Mouse (Mus musculus) intestine, embryonic 14.5 days (tissue): ENCODE data around the gene Creb3l4. TPM values are rescaled to one million over a fixed set of nuclear protein-coding genes. Genes with fewer than 3 reads are reported as not detected.

Experiments
- ATAC-seq: fragments of 200-750 bp; cut with Nextera tagmentation; replicated peaks from 2 replicates; pipeline ENCODE4 v1.8.0; 2017; ENCODE audit warnings: low read depth, moderate number of reproducible peaks, moderate TSS enrichment, moderate library complexity; ENCODE audit not compliant: low FRiP score, low TSS enrichment
- DNase-seq: peaks from one replicate; pipeline ENCODE4 v3.0.0-alpha.2; 2018; ENCODE audit warnings: low spot score
- H3K27ac ChIP-seq: fragments of 300-500 bp; sonication (generic); 2 replicates; pipeline ENCODE4 v1.5.1; 2014; ENCODE audit warnings: low read depth, mild to moderate bottlenecking, control low read depth
- H3K27me3 ChIP-seq: fragments of 300-500 bp; sonication (generic); replicated peaks from 2 replicates; pipeline ENCODE4 v1.6.1; 2014; ENCODE audit warnings: low read length, control low read depth; ENCODE audit not compliant: control insufficient read depth, insufficient read depth
- H3K36me3 ChIP-seq: fragments of 300-500 bp; sonication (generic); 2 replicates; pipeline ENCODE4 v1.6.1; 2014; ENCODE audit warnings: low read length, control low read depth; ENCODE audit not compliant: control insufficient read depth, insufficient read depth
- H3K4me1 ChIP-seq: fragments of 300-500 bp; sonication (generic); replicated peaks from 2 replicates; pipeline ENCODE4 v1.6.1; 2014; ENCODE audit warnings: low read length, control low read depth, mixed read lengths; ENCODE audit not compliant: control insufficient read depth, insufficient read depth
- H3K4me2 ChIP-seq: fragments of 300-500 bp; sonication (generic); 2 replicates; pipeline ENCODE4 v1.6.1; 2014; ENCODE audit warnings: low read length
- H3K4me3 ChIP-seq: fragments of 300-500 bp; sonication (generic); 2 replicates; pipeline ENCODE4 v1.5.1; 2014; ENCODE audit warnings: low read depth, low read length, control low read depth, mixed read lengths
- H3K9ac ChIP-seq: fragments of 300-500 bp; sonication (generic); 2 replicates; pipeline ENCODE4 v1.6.1; 2014; ENCODE audit warnings: mild to moderate bottlenecking, low read length
- H3K9me3 ChIP-seq: fragments of 300-500 bp; sonication (generic); 2 replicates; pipeline ENCODE4 v1.6.1; 2016; ENCODE audit warnings: low read length, control low read depth; ENCODE audit not compliant: control insufficient read depth
- WGBS: fragments of 180-500 bp; shearing (Covaris S2); extraction: QIAGEN DNeasy Blood & Tissue Kit; methylation state at CpG from one replicate; pipeline ENCODE4 v1.1.7; 2014; 5-methylcytosine and 5-hydroxymethylcytosine counted together
- polyA plus RNA-seq: library from polyadenylated mRNA; unstranded; fragments of >200 nt; fragmentation: Nextera tagmentation; extraction: Ambion mirVana; gene quantifications from 2 replicates; pipeline ENCODE4 v1.2.1, GENCODE M21; 2014

Gene Creb3l4
- polyA plus RNA-seq, 1 experiment from 2014 or later: 6.9 TPM

GRCm38 (mm10) chr3:90231075-90231474 is 12.2 kb downstream of the Creb3l4 start:
- no peak for ATAC-seq
- no peaks in the 10 kb centered on the region for H3K27me3 ChIP-seq
- peak overlapping the region; percentile 64 for H3K4me2 ChIP-seq
- peak overlapping the region; percentile 95; the same call in 1 of the 2 replicates for H3K27ac ChIP-seq
- H3K4me3 ChIP-seq: peak overlapping the region; percentile 83
- 0 out of 2 replicates have a peak, but pooled peaks cover 3% of the 10 kb centered on the region for H3K4me1 ChIP-seq
- DNase-seq: no peak
- WGBS: 10% methylated on average over 8 of the region's 8 CpGs
- peaks cover 21% of the 10 kb centered on the region for H3K36me3 ChIP-seq
- no peaks in the 10 kb centered on the region; the same call in 1 of the 2 replicates for H3K9me3 ChIP-seq
- H3K9ac ChIP-seq: peak overlapping the region; percentile 80

DNA sequence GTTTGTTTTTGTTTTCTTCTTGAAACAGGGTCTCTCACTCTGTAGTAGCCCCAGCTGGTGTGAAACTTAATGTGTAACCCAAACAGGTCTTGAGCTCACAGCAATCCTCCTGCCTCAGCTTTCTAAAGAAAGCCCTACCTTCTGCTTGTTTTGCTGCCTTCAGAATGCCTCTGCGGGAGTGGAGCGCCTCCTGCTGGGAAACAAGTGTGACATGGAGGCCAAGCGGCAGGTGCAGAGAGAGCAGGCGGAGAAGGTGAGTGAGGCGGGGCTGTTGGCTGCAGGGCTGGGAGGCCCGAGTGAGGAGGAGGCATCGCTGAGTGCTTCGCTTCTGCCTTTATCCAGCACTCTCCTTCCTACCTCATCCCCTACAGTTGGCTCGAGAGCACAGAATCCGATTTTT is 19.0 kb downstream of the Creb3l4 start:
- Histone ChIP-seq H3K4me1 (peaks cover 13% of the 10 kb centered on the region), H3K4me2 (no peak overlapping the region), H3K27ac (no peak overlapping the region), H3K9me3 (no peaks in the 10 kb centered on the region; the same call in 1 of the 2 replicates), H3K9ac (no peak overlapping the region), H3K27me3 (no peaks in the 10 kb centered on the region), H3K36me3 (peaks cover 17% of the 10 kb centered on the region), H3K4me3 (no peak overlapping the region)
- DNase-seq: no peak
- WGBS: 80% methylated on average over 10 of the region's 10 CpGs
- ATAC-seq: no peak

DNA sequence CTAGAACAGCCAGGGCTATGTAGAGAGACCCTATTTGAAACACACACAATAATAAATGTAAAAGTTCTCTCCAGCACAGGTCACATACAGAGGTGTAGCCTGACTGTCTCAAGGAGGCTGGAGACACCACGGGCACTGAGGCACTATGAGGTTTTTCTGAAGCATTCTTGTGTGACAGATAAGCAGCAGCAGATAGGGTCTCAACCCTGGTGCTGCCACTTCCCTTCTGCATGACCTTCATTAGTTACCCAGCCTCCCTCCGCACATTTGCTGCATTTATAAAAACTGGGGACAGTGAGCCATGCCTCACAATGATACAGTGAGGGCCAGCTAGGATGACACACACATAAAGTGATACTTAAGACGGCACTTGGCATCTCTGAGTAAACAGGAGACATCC is 20.4 kb downstream of the Creb3l4 start:
- Histone ChIP-seq H3K27ac (no peak overlapping the region), H3K4me2 (no peak overlapping the region), H3K4me3 (no peak overlapping the region), H3K4me1 (peaks cover 13% of the 10 kb centered on the region), H3K9ac (no peak overlapping the region), H3K9me3 (no peaks in the 10 kb centered on the region), H3K36me3 (peaks cover 17% of the 10 kb centered on the region), H3K27me3 (no peaks in the 10 kb centered on the region)
- DNase-seq (no peak), ATAC-seq (no peak)
- WGBS: 71% methylated on average over 3 of the region's 3 CpGs

GRCm38 (mm10) chr3:90222455-90222854 is 20.9 kb downstream of the Creb3l4 start:
- Histone ChIP-seq H3K27ac (no peak overlapping the region), H3K9ac (no peak overlapping the region), H3K27me3 (no peaks in the 10 kb centered on the region), H3K4me3 (no peak overlapping the region), H3K36me3 (peaks cover 17% of the 10 kb centered on the region), H3K4me2 (no peak overlapping the region), H3K4me1 (peaks cover 13% of the 10 kb centered on the region), H3K9me3 (no peaks in the 10 kb centered on the region)
- 89% methylated on average over 4 of the region's 4 CpGs for WGBS
- DNase-seq: no peak
- ATAC-seq: no peak

DNA sequence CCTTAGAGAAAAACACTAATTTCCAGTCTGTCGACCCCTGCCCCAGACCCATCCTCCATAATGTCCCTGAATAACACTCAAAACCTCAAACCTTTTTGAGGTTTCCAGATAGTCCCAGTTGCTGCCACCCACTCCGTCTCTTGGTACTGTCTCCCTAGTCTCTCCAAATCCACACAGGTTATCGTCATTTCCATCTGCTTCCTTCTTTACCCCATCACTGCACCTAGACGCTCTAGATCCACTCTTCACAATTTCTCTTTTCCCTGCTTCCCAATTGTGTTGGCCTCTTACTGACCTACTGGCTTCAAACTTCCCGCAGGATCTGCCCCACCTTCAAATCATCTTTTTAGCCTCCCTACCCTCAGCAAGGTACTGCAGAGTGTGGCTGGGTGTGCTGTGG is 22.2 kb downstream of the Creb3l4 start:
- Histone ChIP-seq H3K27me3 (no peaks in the 10 kb centered on the region), H3K9me3 (no peaks in the 10 kb centered on the region), H3K4me1 (peaks cover 13% of the 10 kb centered on the region), H3K4me2 (peak overlapping the region; percentile 52), H3K36me3 (peaks cover 17% of the 10 kb centered on the region), H3K9ac (peak overlapping the region; percentile 61), H3K27ac (peak overlapping the region; percentile 73; the same call in 1 of the 2 replicates), H3K4me3 (peak overlapping the region; percentile 52)
- ATAC-seq: no peak
- DNase-seq: no peak
- 20% methylated on average over 5 of the region's 5 CpGs for WGBS

DNA sequence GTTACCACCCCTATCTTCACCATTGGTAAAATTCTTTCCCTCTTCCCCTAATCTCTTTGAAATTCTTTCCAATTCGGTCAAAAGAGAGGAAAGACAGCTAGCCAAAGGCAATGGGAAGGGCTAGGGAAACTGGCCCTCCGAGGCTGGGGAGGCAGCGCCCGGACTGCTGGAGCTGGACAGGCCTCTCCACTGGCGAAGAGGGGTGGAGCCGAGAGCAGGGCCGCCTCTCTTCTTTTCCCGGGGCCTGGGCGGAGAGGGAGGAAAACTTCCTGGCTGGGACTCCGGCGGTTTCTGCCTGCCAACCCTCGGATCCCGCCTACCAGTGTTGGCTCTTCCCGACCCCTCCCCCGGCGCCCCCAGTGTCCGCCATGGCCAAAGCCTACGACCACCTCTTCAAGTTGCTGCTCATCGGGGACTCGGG is 22.8 kb downstream of the Creb3l4 start:
- ATAC-seq (peak; percentile 84), DNase-seq (peak; percentile 85)
- Histone ChIP-seq H3K9me3 (no peaks in the 10 kb centered on the region), H3K27me3 (no peaks in the 10 kb centered on the region), H3K4me1 (peaks cover 13% of the 10 kb centered on the region), H3K27ac (peak overlapping the region; percentile 73), H3K9ac (peak overlapping the region; percentile 61), H3K4me3 (peak overlapping the region; percentile 52), H3K4me2 (peak overlapping the region; percentile 52), H3K36me3 (peaks cover 12% of the 10 kb centered on the region)
- under 1% methylated on average over 18 of the region's 20 CpGs for WGBS

GRCm38 (mm10) chr3:90220088-90220487 is 23.2 kb downstream of the Creb3l4 start:
- Histone ChIP-seq H3K27ac (peak overlapping the region; percentile 73), H3K4me2 (peak overlapping the region; percentile 52), H3K36me3 (peaks cover 8% of the 10 kb centered on the region), H3K4me3 (peak overlapping the region; percentile 52), H3K4me1 (peaks cover 13% of the 10 kb centered on the region), H3K27me3 (no peaks in the 10 kb centered on the region), H3K9ac (peak overlapping the region; percentile 61), H3K9me3 (no peaks in the 10 kb centered on the region)
- ATAC-seq: no peak; the same call in 1 of the 2 replicates
- peak; percentile 70 for DNase-seq
- 7% methylated on average over 6 of the region's 6 CpGs for WGBS

DNA sequence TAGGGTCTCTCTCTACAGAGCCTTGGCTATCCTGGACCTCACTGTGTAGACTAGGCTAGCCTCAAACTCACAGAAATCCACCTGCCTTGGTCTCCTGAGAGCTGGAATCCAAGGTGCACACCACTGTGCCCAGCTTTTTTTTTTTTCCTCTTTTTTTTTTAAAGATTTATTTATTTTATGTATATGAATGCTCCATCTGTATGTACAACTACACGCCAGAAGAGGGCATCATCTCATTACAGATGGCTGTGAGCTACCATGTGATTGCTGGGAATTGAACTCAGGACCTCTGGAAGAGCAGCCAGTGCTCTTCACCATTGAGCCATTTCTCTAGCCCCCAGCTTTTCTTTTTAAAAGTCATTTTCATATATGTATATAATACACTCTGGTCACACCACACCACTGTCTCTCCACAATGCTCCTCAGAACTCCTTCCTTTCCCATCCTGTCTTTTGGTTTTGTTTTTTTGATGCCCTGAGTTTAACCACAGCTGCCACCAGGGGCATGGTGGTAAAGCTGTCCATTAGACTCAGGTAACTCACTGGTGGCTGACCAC is 27.4 kb downstream of the Creb3l4 start:
- no peak for ATAC-seq
- no peak overlapping the region for H3K4me3 ChIP-seq
- H3K27ac ChIP-seq: no peak overlapping the region
- no peak for DNase-seq
- H3K4me1 ChIP-seq: peaks cover 22% of the 10 kb centered on the region
- no peaks in the 10 kb centered on the region for H3K9me3 ChIP-seq
- 39% methylated on average over 1 of the region's 1 CpGs for WGBS
- no peak overlapping the region for H3K4me2 ChIP-seq
- peaks cover 17% of the 10 kb centered on the region for H3K36me3 ChIP-seq
- no peaks in the 10 kb centered on the region for H3K27me3 ChIP-seq
- H3K9ac ChIP-seq: no peak overlapping the region
